Mouse (Mus musculus): ENCODE data around the gene Mpst.

GRCm38 (mm10) chr15:78442231-78442630, 36.0 kb downstream of the Mpst start:
- TF ChIP-seq CTCF (IDR thresholded peaks at IDR 0.05; ENCODE audit: extremely low read depth, insufficient read depth, insufficient read length, insufficient replicate concordance) (no peak), POLR2A (IDR thresholded peaks at IDR 0.05; ENCODE audit: low read depth, low read length) (no peak)

All from spleen, adult 2 months (tissue).